Mouse (Mus musculus): Measurements from ENCODE around the gene Arpp19.

Gene Arpp19

GRCm38 (mm10) chr9:75038357-75038688 lies 909 bp downstream of the Arpp19 start:
- no peak for DNase-seq (ENCODE audit: low spot score in 2 of 2)

GRCm38 (mm10) chr9:75040566-75040965 lies 3.2 kb downstream of the Arpp19 start:
- DNase-seq (ENCODE audit: low spot score in 2 of 2), result no peak

GRCm38 (mm10) chr9:75041840-75042525 lies 4.6 kb downstream of the Arpp19 start:
- no peak for DNase-seq (ENCODE audit: low spot score in 2 of 2)

- DNase-seq (ENCODE audit: low spot score in 2 of 2), result no peak
These were observed 5.8 kb downstream of the Arpp19 start for GRCm38 (mm10) chr9:75043191-75043590.

DNA sequence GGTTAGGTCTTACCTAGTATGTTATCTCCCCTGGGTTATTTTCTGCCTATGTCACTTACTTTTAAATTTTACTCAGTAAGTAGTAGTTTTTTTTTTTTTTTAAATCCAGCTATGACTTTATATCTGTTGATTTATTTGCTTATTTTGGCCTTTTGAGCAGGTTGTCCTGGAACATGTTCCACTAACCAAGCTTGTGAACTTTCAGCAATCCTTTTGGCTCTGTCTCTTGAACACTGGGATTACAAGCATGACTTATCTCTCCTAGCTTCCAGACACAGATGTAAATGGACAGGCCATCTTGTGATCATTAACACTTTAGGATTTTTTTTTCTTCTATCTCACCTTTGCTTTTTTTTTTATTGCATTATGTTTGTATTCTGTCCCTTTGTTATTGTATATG lies 9.7 kb downstream of the Arpp19 start:
- no peak for DNase-seq (ENCODE audit: low spot score in 2 of 2)

- DNase-seq (ENCODE audit: low spot score in 2 of 2), result no peak
These were observed 11.7 kb downstream of the Arpp19 start for GRCm38 (mm10) chr9:75049100-75049499.

DNA sequence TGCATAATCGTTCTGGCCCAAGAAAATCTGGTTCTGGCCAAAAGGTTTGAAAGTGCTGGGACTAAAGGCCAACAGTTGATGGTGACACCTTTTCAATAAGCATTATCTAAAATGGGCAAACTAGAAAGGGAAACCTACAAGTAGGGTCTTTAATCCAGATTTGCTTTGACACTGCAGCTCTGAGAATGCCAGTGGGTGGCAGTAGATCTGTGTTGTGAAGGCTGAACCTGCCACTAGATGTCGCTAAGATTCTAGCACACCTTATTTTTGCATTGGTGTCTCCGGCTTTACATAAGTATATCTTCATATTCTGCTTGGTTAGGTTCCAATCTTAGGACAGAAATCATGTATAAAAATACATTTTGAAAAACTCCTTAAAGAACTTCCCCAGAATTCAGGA lies 12.6 kb downstream of the Arpp19 start:
- peak; percentile 63 to 91 for DNase-seq (ENCODE audit: low spot score in 2 of 2)

DNA sequence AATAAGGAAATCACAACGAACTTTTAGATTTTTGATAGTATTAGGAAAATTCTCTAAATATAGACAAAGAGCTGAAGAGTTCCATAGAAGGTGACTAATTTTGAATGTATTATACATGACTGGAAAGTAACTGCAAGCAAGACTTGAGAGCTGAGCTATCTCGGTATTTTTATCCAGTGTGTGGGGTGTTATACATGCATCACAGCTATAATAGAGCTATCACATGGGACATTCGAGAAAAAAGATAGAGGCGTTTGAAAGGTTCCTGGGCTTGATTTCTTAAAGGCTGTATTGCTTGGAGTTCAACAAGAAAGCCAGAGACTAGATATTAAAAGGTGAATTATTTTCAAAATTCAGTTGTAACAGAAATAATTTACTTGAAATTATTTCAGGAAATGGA lies 14.4 kb downstream of the Arpp19 start:
- DNase-seq (ENCODE audit: low spot score in 2 of 2), result peak in 1 of 2 experiments; percentile 63

DNA sequence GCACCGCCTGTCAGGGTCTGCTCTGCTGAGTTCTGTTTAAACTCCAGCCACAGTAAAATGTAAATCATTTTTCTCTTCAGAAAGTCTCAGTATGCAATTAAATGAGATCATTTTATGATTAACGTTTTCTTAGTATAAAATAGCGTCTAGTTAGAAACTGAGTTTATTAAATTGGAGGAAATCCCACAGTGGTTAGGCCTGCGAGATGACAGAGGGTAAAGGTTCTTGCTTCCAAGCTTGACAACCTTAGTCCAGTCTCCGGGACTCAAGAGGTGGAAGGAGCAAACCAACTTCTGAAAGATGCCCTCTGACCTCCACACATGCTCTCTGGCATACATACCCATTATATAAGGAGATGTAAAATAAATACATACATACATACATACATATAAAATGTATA lies 17.6 kb downstream of the Arpp19 start:
- no peak for DNase-seq (ENCODE audit: low spot score in 2 of 2)

- DNase-seq (ENCODE audit: low spot score in 2 of 2), result no peak
These were observed 27.4 kb downstream of the Arpp19 start for GRCm38 (mm10) chr9:75064678-75065331.

DNA sequence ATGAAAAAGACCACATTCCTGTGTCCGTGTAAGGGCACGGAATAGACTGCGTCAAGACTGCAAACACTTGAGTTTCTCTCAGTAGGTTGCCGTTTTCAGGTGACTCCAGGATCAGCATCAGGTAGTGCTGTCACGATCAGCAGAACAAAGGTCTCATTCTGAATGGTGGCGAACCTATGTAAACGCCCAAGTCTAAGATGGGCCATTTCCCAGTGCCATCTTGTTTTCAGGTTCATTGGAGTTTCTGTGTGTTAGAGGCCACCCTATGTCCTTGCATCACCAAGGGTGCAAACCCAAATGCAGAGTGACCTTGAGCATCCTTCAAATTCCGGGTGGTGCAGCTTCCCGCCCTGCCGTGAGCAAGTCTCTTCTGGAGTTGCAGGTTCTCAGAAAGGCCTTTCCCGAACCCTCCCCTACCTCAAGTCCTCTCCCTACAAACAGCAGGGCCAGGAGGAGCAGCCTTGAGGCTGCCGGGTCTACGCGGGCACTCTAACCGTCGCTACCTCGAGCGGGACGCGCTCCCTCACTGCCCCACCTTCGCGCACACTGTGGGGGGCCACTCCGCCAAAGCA lies 33.1 kb downstream of the Arpp19 start, which contains the start of gene Myo5a:
TSS of gene Myo5a (plus strand) at position 559 of the 572 bp plus-strand sequence.
- peak in 1 of 2 experiments; percentile 11 for DNase-seq (ENCODE audit: low spot score in 2 of 2)

GRCm38 (mm10) chr9:75071029-75071705 lies 33.8 kb downstream of the Arpp19 start:
- peak; percentile 79 to 80 for DNase-seq (ENCODE audit: low spot score in 2 of 2)

- DNase-seq (ENCODE audit: low spot score in 2 of 2), result peak in 1 of 2 experiments; percentile 52
These were observed 34.3 kb downstream of the Arpp19 start for GRCm38 (mm10) chr9:75071706-75072192.

GRCm38 (mm10) chr9:75072361-75072760 lies 34.9 kb downstream of the Arpp19 start:
- DNase-seq (ENCODE audit: low spot score in 2 of 2), result no peak

DNA sequence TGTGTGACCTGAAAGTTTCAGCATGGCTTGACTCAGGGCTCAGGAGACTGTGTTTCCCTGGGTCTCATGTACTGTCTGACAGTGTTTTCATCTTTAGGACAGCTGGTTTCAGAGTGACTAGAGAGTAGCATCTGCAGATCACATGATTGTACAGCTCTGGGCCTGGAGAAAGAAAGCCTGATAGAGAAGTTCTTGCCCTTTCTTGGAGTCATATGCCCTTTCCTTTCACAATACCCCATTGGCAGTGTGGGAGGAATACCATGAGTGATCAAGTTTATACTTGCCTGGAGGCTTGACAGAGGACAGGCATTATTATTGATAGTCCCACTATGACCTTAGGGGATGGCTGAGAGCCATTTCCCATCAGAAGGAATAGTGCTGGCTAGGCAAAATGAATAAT lies 39.8 kb downstream of the Arpp19 start:
- no peak for DNase-seq (ENCODE audit: low spot score in 2 of 2)

DNA sequence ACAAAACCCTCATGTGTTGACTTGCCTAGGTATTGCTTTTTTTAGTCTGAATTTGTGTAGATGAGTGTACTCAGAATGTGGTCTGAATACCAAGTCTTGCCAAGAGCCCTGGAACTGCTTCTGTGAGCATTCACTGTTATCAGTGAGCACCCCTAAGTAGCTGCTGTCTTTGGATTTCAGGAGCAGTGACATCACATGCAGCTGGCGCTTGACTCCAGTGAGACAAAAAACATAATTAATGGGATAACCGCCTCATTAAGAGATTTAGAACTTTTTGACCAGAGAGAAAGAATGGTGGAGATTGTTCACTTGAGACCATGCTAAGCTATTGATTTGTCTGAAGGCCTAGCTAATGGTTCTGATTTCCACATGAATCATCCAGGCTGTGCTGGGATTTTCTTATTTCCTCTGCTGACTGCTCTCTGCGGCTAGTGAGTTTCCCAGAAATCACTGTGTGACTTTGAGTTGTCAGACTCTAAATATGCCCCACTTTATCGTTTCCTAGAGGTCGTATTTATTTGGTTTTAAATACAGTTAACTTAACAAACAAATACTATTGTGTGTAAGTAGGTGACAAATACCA lies 47.9 kb downstream of the Arpp19 start:
- no peak for DNase-seq (ENCODE audit: low spot score in 2 of 2)

- no peak for DNase-seq (ENCODE audit: low spot score in 2 of 2)
These were observed 50.4 kb downstream of the Arpp19 start for GRCm38 (mm10) chr9:75087823-75088222.

DNA sequence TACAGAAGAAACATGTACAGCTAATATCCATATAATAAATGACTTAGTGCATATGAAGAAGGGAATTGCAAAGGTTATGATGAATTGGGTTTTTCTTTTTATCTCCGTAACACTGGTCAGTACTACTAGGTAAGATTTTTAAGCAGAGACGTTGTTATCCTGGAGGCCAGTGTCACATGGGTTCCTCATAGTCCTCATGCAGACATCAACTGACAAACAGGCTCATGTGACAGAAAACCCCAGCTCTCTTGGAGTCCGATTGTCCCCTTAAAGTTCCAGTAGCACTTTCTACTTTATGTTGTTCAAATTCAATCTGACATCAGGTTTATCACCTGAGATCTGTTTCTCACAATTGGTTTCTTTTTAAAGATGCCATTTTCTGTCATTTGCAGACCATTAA lies 51.9 kb downstream of the Arpp19 start:
- no peak for DNase-seq (ENCODE audit: low spot score in 2 of 2)

DNA sequence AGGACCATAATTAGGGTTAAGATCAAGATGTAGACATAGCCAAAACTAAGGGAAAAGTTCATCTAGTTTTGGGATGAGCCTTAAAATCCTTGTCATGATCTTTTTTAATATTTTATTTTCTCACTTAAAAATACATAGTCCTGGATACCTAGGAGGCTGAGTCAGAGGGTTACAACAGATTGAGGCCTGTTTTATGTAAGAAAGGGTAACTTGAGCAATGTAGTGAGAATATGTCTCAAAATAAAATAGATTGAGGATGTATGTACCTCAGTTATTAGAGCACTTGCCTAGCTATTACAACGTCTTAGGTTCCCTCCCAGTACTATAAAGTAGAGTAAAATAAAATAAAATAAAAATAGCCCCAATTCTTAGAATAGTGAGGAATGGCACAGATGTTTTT lies 54.7 kb downstream of the Arpp19 start:
- DNase-seq (ENCODE audit: low spot score in 2 of 2), result no peak

DNA sequence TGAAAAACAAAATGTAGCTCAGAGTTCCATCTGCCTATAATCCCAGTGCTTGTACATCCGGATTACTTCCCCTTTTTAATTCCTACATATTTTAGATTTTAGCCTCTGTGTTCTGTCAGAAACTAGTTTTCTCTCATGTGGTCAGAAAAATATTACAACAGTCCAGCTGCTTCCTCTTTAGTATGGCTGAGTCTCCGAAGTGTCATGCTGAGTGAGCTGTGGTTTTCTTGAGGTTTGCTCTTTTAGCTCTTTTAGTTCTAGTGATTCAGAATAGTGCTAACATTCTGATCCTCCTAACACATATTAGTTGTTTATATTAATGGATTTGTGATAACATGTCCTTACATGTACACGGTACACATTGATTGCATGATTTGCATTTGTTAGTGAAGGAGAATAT lies 57.3 kb downstream of the Arpp19 start:
- no peak for DNase-seq (ENCODE audit: low spot score in 2 of 2)

- no peak for DNase-seq (ENCODE audit: low spot score in 2 of 2)
These were observed 61.5 kb downstream of the Arpp19 start for GRCm38 (mm10) chr9:75098937-75099336.

DNA sequence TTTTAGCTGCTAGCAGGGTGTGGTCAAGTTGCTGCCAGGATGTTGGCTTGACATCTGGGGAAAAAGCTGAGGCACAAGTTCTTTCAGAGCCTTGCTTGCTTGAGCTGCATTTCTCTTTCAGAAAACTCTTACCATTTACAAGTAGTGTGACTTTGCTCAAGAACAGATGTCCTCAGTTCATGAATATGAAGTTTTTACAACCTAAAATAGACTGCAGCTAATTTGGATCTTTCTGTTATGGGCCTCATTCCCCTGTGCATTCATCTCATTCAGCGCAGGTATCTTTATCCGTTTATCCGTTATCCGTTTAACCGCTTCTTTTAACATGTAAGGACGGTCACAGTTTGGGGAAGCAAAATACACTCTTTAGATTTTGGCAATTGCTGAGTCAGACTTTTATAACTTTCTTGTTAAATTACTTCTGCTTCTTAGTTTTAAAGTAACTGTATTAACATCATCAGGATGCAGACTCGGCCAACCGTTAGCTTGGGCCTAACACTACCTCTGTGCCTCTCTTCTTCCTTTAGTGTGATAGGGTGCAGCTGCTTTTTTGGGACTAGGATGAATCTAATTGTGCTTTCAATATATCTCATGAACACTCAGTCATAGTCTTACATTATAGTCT lies 62.9 kb downstream of the Arpp19 start:
- no peak for DNase-seq (ENCODE audit: low spot score in 2 of 2)
